Mouse (Mus musculus) adipose tissue, adult 10 weeks (tissue): ENCODE data around the gene Spcs2. TPM values are rescaled to one million over a fixed set of nuclear protein-coding genes. Genes with fewer than 3 reads are reported as not detected.

Source experiments
- polyA plus RNA-seq: library from polyadenylated mRNA; stranded (reverse); fragments of 350-450 nt; fragmentation: Illumina TruSeq; extraction: RNeasy Lipid Tissue Mini Kit (QIAGEN cat#74804); gene quantifications from one replicate; pipeline ENCODE4 v1.2.3, GENCODE M21; 2014; ENCODE audit warnings: low read depth, low replicate concordance

The Spcs2 gene
- polyA plus RNA-seq: 215 TPM

GRCm38 (mm10) chr7:99863362-99863761 is at the start of gene Spcs2:
Gene Spcs2, minus strand, starts transcription at chr7:99863462.

DNA sequence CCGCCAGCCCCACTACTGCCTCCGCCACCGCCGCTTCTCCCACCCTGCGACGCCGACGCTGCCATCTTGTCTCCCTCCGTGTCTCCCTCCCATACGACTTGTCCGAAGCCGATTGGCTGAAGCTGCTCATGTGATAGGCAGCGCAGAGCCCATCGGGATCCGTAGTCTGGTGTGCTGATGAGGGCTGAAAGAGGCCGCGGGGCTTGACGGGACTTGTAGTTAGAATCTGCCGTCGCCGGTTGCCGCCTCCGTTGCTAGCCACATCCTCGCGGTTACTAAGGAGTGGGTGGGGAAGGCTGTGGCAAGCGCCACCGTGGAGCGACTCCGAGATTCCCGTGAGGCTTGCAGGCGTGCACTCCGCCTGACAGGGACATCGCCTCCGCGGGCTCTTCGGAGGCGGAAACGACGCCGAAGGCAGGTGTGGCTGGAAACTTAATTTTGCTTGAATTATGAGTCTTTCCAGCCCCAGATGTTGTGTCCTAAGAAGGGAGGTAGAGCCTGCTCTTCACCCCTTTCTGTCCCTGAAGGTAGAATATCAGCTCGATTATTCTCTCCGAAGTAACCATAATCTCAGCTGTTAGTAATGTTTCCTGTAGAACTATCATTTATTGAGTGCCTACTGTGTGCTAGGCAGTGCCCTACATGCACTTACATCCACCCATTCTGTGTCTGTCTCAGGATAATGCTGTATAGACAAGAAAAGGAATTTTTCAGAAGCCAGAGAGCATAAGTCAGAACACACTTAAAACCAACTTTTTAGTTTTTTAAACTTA is 4.3 kb downstream of the Spcs2 start, which contains the start of gene Xrra1:
Gene Xrra1, plus strand, starts transcription at position 304 of the 773 bp plus-strand sequence.

DNA sequence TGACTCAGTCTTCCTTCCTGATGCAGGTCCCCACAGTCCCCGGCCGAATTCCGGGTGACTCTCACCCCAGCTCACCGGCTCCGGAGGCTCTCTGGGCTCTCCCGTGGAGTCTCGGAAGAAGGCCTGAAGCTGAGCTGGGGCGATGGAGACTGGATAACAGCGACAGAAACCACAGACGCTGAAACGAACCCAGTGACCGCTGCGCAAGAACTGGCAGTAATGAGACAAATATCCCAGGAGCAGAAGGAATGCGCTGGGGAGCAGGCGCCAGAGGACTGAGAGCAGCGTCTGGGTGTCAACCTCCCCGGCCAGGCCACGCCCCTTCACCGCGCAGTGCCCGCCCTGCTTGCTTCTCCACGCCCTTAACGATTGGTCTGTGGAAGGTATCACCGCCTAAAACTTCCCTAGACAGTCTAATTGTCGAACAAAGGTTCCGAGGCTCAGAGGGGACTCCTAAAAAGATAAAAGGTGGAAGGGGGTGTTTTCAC is 35.1 kb downstream of the Spcs2 start, which contains the start of gene Neu3:
Gene Neu3, minus strand, starts transcription at position 335 of the 488 bp plus-strand sequence.

Other genes starting within 250 kb of the Spcs2 start
- gene Tpbgl, start 236.4 kb downstream of the Spcs2 start, polyA plus RNA-seq: 2.6 TPM
- gene Slco2b1, start 152.1 kb downstream of the Spcs2 start, polyA plus RNA-seq: 45.8 TPM
- not detected for gene Olfr520, start 133.2 kb downstream of the Spcs2 start, polyA plus RNA-seq
- gene Olfr521, start 100.0 kb downstream of the Spcs2 start, polyA plus RNA-seq: not detected
- gene Neu3, start 35.0 kb downstream of the Spcs2 start, polyA plus RNA-seq: 5.4 TPM
- 6.9 TPM for gene Xrra1, start 4.3 kb downstream of the Spcs2 start, polyA plus RNA-seq
- 8.0 TPM for gene Rnf169, start 117.0 kb upstream of the Spcs2 start, polyA plus RNA-seq
- 3.9 TPM for gene Chrdl2, start 142.7 kb upstream of the Spcs2 start, polyA plus RNA-seq